Mouse (Mus musculus): ENCODE measurements at regions not wholly inside any gene's neighbourhood (a gene's known extent, or its start where the extent isn't known, plus 50 kb on each side); places are given as distances from the start of the nearest gene placed in this dataset.

DNA sequence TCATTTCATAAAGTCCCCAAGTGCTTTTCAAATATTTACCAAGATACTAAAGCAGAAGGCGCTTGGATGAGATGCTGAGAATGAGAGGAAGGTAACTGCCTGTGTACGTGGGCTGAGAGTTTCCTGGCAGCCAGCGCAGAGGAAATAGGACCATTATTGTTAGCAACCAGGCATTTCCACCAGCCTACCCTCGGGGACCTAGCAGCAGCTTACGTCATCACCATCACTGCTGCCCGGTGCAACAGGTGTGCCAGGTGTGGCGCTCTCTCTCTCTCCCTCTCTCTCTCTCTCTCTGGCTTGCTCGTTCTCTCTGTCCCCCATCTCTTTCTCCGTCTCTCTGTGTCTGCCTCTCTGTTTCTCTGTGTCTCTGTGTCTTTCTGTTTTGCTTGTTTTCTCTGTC, 55.1 kb upstream of the Fam222a start:
- DNase-seq (ENCODE audit: low read depth) = peak; percentile 52

DNA sequence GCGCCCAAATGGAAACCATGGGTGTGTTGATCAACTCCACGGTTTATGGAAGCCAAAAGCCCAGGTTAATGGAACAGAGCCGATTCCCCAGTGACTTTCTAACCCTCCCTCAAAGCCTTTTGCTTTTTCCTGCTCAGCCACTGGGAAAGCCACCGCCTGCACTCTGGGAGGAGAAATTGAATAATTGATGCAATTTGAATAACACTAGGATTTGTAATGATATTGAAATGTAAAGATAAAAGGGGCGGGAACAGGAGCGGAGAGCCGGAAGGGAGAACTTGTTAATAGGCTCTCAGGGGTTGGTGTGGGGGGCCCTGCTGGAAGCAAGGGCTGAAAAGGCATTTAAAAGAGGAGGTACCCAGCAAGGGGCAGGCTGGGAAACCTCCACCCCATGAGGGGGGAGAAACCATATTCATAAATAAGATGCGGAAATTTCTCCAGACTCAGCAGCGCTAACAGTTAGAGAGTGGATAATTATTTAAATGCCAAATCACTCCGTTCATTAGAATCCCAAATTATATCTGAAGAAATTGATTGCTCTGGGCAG, 53.8 kb upstream of the Fam222a start:
- DNase-seq (ENCODE audit: low read depth) = no peak

GRCm38 (mm10) chr5:114517010-114517409, 50.8 kb upstream of the Fam222a start:
- DNase-seq (ENCODE audit: low read depth) = peak; percentile 40

- no peak for DNase-seq (ENCODE audit: low read depth)
These were observed 49.8 kb upstream of the Fam222a start for GRCm38 (mm10) chr5:114518012-114518411.

Data from induced T-regulatory cell, adult 2 months (primary cell).